Mouse (Mus musculus) CD8-positive naive resting alpha-beta T cell, adult 2 months (primary cell): ENCODE results near the gene Ankrd55.
A peak's percentile ranks its signal among the peaks of the same experiment; 100 is the strongest.
"Not testable (repeated sequence)": the region's sequence is repeated elsewhere in the genome, so short reads cannot be mapped to it uniquely, and the experiment has no call there.

ENCODE experiments used
- DNase-seq, 2 experiments: peaks; one replicate each; pipeline ENCODE4 v3.0.0; 2022; ENCODE audit warnings: low read depth in 2 of 2, low spot score in 2 of 2

The Ankrd55 gene

GRCm38 (mm10) chr13:112292489-112292888 lies 4.2 kb downstream of the Ankrd55 start:
- peak in 1 of 2 experiments; percentile 24 for DNase-seq

- no peak for DNase-seq
These were observed 4.8 kb downstream of the Ankrd55 start for GRCm38 (mm10) chr13:112293092-112293491.

GRCm38 (mm10) chr13:112294446-112294845 lies 6.2 kb downstream of the Ankrd55 start:
- no peak for DNase-seq

- DNase-seq, result no peak
These were observed 9.5 kb downstream of the Ankrd55 start for GRCm38 (mm10) chr13:112297781-112298180.

- no peak for DNase-seq
These were observed 15.2 kb downstream of the Ankrd55 start for GRCm38 (mm10) chr13:112303429-112303828.

- DNase-seq, result peak; percentile 57 to 67
These were observed 20.4 kb downstream of the Ankrd55 start for GRCm38 (mm10) chr13:112308672-112309071.

GRCm38 (mm10) chr13:112311611-112312010 lies 23.4 kb downstream of the Ankrd55 start:
- not testable (repeated sequence) for DNase-seq

GRCm38 (mm10) chr13:112315442-112315841 lies 27.2 kb downstream of the Ankrd55 start:
- no peak for DNase-seq

GRCm38 (mm10) chr13:112316622-112317482 lies 28.6 kb downstream of the Ankrd55 start:
- no peak for DNase-seq

GRCm38 (mm10) chr13:112318124-112318523 lies 29.9 kb downstream of the Ankrd55 start:
- DNase-seq, result no peak

GRCm38 (mm10) chr13:112323591-112324266 lies 35.5 kb downstream of the Ankrd55 start:
- no peak for DNase-seq

GRCm38 (mm10) chr13:112325126-112325525 lies 36.9 kb downstream of the Ankrd55 start:
- no peak for DNase-seq

GRCm38 (mm10) chr13:112326403-112326802 lies 38.2 kb downstream of the Ankrd55 start:
- DNase-seq, result no peak

- no peak for DNase-seq
These were observed 38.7 kb downstream of the Ankrd55 start for GRCm38 (mm10) chr13:112326977-112327376.

- no peak for DNase-seq
These were observed 39.3 kb downstream of the Ankrd55 start for GRCm38 (mm10) chr13:112327511-112327910.

- no peak for DNase-seq
These were observed 42.0 kb downstream of the Ankrd55 start for GRCm38 (mm10) chr13:112330257-112330656.

GRCm38 (mm10) chr13:112330919-112331681 lies 42.8 kb downstream of the Ankrd55 start:
- DNase-seq, result no peak

GRCm38 (mm10) chr13:112331682-112332061 lies 43.4 kb downstream of the Ankrd55 start:
- no peak for DNase-seq

GRCm38 (mm10) chr13:112335531-112335930 lies 47.3 kb downstream of the Ankrd55 start:
- no peak for DNase-seq

GRCm38 (mm10) chr13:112337146-112337545 lies 48.9 kb downstream of the Ankrd55 start:
- no peak for DNase-seq

GRCm38 (mm10) chr13:112340205-112340604 lies 52.0 kb downstream of the Ankrd55 start:
- no peak for DNase-seq

GRCm38 (mm10) chr13:112340761-112341160 lies 52.5 kb downstream of the Ankrd55 start:
- DNase-seq, result no peak
